Mouse (Mus musculus) lung, adult 18-20 months (tissue): ENCODE results near the gene Gm20388.
"Not testable (repeated sequence)": the region's sequence is repeated elsewhere in the genome, so short reads cannot be mapped to it uniquely, and the experiment has no call there.

Experiments used
- DNase-seq, 2 experiments: peaks; one replicate each; pipeline ENCODE4 v3.0.0; 2022; ENCODE audit warnings: mixed read lengths in 2 of 2

Gene Gm20388

GRCm38 (mm10) chr8:120324555-120324954 lies 413.9 kb downstream of the Gm20388 start:
- DNase-seq, result peak; percentile 51 to 69

- peak in 1 of 2 experiments; percentile 44 for DNase-seq
Observed at GRCm38 (mm10) chr8:120325172-120325767, 414.6 kb downstream of the Gm20388 start.

GRCm38 (mm10) chr8:120327131-120327554 lies 416.5 kb downstream of the Gm20388 start:
- DNase-seq, result peak in 1 of 2 experiments; percentile 41

- DNase-seq, result no peak
Observed at GRCm38 (mm10) chr8:120328361-120329022, 417.9 kb downstream of the Gm20388 start.

- no peak for DNase-seq
Observed at GRCm38 (mm10) chr8:120329030-120329748, 418.5 kb downstream of the Gm20388 start.

- DNase-seq, result no peak
Observed at GRCm38 (mm10) chr8:120331027-120331426, 420.4 kb downstream of the Gm20388 start.

- no peak for DNase-seq
Observed at GRCm38 (mm10) chr8:120332379-120333229, 422.0 kb downstream of the Gm20388 start.

- no peak for DNase-seq
Observed at GRCm38 (mm10) chr8:120333681-120334080, 423.0 kb downstream of the Gm20388 start.

- not testable (repeated sequence) for DNase-seq
Observed at GRCm38 (mm10) chr8:120334261-120334660, 423.6 kb downstream of the Gm20388 start.

GRCm38 (mm10) chr8:120334878-120335261 lies 424.2 kb downstream of the Gm20388 start:
- DNase-seq, result peak in 1 of 2 experiments; percentile 19

- peak; percentile 38 to 41 for DNase-seq
Observed at GRCm38 (mm10) chr8:120335262-120336086, 424.8 kb downstream of the Gm20388 start.

- peak in 1 of 2 experiments; percentile 21 for DNase-seq
Observed at GRCm38 (mm10) chr8:120336087-120336380, 425.4 kb downstream of the Gm20388 start.

GRCm38 (mm10) chr8:120336909-120337555 lies 426.4 kb downstream of the Gm20388 start:
- DNase-seq, result no peak

- no peak for DNase-seq
Observed at GRCm38 (mm10) chr8:120337627-120338026, 427.0 kb downstream of the Gm20388 start.

GRCm38 (mm10) chr8:120338678-120339077 lies 428.0 kb downstream of the Gm20388 start:
- DNase-seq, result peak in 1 of 2 experiments; percentile 49

GRCm38 (mm10) chr8:120339743-120340142 lies 429.1 kb downstream of the Gm20388 start:
- no peak for DNase-seq

- no peak for DNase-seq
Observed at GRCm38 (mm10) chr8:120341124-120341523, 430.5 kb downstream of the Gm20388 start.

GRCm38 (mm10) chr8:120342847-120343548 lies 432.4 kb downstream of the Gm20388 start:
- DNase-seq, result no peak

GRCm38 (mm10) chr8:120343582-120343981 lies 432.9 kb downstream of the Gm20388 start:
- no peak for DNase-seq

GRCm38 (mm10) chr8:120344166-120344565 lies 433.5 kb downstream of the Gm20388 start:
- no peak for DNase-seq

- DNase-seq, result no peak
Observed at GRCm38 (mm10) chr8:120344583-120344982, 433.9 kb downstream of the Gm20388 start.
